Mouse (Mus musculus) NIH3T3 (cell line): ENCODE measurements around the gene Gbx2.

ENCODE experiments used
- DNase-seq: peaks from one replicate; pipeline ENCODE4 v3.0.0-alpha.2; 2012; ENCODE audit warnings: low read depth

Gbx2 gene

DNA sequence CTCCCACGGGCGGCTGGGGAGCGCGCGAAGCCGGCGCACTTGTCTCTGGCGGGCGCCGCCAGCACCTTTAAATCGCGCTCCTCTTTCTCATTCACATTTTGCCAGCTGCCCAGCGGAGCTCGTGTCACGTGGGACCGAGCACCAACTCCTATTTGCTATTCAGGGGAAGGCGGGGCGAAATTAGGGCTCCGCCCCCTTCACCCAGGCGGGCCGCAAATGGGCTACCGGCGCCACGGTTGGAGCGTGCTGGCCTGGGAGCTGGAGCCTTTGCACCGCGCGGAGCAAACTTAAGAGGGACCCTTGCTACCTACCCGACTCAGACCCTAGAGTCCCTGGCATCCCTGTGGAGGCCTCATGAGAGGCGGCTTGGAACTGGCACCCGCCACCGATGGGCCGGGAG, at the start of gene Gbx2:
Gene Gbx2, minus strand, starts transcription at position 60 of the 400 bp plus-strand sequence.
- no peak for DNase-seq

DNA sequence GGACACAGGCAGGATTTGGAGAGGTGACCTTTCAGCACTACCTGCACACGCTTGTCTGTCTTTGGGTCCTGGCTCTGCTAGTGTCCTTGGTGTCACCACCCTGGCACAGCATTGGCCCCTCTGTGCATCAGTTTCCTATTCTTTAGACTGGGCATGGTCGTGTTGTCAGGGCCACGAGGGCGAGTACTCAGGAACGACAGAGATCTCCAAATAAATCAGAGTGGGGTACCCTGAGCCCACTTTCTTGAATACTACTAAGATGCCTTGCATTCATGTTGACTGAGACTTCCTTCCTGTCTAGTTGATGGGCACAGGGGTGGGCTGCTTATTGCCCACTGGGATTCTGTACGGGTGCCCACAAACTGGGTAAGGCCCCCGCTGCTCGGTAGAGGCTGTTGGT, 46.3 kb upstream of the Gbx2 start:
- no peak for DNase-seq

DNA sequence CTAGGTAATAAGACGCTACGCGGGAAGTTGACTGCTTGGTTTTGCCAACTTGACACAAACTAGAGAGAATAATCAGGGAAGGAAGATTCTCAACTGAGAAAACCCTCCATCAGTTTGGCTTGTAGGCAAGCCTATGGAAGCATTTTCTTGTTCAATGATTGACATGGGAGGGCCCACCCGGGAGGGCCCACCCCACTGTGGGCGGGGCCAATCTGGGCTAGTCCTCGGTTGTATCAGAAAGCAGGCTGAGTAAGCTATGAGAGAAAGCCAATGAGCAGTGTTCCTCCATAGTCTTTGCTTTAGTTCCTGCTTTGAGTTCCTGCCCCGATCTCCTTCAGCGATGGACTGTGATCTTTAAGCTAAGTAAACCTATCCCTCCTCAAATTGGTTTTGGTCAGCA, 45.4 kb upstream of the Gbx2 start:
- DNase-seq = peak; percentile 8

DNA sequence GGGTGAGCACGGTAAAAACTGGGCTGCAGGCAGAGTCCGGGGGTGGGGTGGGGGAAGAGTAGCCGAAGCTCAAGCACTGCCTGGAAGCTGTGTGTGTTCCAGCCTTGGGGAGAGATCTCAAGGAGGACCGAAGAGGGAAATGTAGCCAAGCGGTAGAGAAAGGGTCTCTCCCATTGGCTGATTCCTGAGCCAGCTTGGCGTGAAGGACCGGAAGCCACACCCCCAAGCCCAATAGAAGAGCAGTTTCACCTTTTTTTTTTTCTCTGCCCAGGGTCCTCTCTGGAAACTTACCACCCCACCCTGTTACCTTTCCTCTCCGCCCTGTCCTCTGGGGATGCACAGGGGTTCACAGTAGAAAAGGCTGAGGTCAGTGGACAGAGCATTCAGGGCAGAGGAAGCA, 43.6 kb upstream of the Gbx2 start:
- no peak for DNase-seq

DNA sequence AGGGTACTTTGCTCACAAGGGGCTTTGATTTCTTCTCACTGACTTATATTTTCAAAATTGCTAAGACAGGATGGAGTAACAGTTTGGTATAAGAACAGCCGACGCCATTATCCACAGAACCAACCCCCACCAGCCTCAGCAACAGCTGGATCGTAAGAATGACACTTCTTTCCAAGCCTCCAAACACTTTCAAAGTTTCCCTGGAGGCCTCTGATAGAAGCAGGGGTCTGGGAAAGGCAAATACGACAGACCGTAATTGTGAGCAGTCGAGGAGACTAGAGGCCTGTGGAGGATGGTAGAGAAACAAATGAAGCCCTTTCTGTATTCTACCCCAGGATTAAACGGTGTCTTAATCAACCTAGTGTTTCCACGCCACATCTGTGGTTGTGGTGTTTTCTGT, 40.9 kb upstream of the Gbx2 start:
- DNase-seq = no peak

DNA sequence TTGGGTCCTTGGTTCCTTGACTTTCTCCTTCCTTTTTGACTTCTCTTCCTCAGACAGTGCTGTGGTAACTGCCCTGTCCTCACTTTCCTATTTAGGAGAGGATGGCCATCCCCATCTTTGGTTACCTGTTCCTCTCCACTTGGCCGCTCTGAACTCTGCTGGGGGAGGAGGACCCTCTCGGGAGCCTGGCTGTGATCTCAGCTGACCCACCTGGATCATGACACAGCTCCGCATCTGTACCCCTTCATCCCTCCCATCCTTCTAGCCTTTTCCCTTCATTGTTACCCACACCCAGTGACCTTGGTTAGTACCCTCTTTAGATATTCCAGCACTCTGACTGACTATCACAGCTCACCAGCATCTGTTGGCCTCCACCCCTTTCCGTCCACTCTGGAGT, 38.7 kb upstream of the Gbx2 start:
- DNase-seq = no peak

DNA sequence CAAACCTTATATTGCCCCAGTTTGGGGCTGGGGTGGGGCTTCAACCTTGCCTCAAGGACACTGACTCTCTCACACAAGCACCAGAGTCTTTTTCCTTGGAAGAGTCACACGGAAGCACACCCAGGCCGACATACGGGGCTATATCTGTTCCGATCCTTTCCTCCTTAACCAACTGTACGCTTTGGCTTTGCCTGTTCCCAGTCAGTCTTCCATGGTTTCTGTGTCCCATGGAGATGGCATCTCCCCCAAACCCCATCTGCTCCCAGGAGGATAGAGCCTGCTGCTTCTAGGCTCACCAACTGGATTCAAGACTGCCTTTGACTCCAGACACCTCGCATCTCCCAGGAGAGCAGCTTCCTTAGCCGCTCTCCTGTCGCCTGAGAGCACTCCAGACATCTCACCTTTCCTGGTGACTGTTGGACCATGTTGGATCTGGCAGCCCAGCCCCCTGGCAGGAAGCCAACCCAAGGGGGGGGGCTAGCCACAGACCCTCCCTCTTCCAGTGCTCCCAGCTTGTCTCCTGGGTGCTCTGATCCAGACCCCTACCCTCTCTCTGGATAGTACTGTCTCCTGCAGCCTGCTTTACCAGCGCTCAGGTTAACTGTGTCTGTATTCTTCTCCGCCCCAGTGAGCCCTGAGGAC, 38.2 kb upstream of the Gbx2 start:
- no peak for DNase-seq

DNA sequence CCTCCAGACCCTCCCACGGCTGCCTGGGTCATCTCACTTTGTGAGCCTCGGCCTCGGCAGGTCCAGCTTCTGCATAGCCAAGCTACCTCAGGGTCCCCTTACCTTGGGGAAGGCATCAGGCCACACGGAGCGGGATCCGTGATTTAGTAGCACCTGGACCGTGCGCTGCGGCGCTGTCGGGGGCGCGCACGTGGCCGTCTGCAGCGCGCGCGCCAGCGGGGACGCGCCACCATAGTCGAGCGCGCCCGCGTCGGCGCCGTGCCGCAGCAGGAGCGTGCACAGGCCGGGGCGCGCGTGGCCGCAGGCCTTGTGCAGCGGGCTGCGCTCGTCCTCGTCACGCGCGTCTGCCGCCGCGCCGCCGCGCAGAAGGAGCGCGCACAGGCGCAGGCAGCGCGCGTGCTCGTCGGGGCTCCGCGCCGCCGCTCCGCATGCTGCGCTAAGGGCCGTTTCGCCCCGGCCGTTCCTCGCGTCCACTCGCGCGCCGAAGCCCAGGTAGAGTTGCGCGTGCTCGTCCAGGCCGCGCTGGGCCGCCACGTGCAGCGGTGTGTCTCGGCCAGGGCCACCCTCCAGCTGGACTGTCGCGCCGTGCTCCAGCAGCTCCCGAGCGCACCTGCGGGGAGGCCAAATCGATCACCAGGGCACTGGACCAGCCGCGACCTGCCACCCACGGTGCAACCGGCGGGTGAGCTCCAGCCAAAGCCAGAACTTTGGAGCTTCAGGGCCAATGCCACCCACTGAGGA, 37.3 kb upstream of the Gbx2 start:
- DNase-seq = no peak

DNA sequence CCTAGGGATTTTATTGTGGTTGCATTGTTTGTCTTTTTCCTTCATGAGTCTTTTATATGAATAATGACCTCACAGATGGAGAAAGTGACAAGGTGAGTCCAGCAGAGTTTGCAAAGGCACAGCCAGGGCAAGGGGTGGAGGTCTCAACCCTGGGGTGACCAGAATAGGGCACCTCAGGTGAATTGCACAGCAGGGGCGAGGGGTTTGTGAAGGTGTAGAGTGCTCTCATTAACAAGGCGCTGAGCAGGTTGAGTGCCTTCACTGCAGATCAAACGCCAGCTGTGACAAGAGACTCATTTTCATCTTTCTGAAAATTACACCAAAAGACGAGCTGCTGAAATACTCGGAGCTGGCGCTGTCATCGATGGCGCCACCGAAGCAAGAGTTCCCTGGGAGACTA, 36.6 kb upstream of the Gbx2 start:
- no peak for DNase-seq

DNA sequence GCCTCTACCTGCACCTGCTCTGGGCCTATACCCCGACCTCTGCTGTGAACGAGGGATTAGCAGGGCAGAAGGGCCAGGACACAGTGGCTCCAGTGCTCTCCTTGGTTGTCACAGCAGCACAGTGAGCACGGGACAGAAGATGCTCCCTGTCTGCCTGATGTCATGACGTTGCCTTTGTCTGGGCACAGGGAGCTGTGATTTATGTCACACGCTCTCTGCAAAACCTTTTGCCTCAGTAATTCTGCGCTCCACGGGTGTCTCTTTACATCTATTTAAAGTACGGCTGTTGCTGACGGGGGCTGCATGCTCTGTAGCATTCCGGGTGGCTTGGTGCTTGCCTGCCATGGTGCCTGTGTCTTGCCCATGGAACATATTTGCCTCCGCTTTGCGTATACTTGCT, 33.4 kb upstream of the Gbx2 start:
- no peak for DNase-seq

DNA sequence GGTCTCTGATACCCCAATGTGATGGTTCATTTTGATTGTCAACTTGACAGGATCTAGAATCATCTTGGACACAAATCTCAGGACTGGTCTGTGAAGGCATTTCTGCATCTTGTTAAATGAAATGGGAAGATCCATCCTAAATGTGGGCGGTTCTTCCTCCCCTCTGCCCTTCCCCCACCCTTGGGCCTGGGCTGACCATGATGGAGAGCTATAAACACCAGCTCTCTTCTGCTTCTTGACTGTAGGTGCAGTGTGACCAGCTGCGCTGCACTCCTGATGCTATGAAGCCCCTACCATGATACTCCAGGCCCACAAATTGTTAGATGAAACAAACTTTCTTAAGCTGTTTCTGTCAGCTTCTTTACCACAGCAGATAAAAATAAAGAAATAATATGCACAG, 32.3 kb upstream of the Gbx2 start:
- DNase-seq = no peak

DNA sequence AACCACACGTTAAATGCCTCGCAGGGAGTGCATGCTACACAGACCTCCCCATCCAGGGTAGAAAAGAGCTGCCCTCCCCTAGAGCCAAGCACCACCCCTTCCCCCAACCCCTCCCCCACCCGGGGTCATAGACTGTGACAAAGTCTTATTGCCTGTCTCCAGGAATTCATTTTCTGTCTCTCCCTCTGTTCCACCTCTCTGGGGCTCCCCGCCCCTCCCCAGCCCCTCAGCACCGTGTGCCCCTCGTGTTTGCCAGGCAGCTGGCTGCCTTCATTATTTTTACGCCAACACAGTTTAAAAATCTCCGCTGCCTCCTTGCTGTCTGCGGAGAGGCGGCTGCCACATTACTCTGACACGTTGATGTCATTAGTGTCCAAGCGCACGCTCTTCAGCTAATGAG, 31.1 kb upstream of the Gbx2 start:
- no peak for DNase-seq

DNA sequence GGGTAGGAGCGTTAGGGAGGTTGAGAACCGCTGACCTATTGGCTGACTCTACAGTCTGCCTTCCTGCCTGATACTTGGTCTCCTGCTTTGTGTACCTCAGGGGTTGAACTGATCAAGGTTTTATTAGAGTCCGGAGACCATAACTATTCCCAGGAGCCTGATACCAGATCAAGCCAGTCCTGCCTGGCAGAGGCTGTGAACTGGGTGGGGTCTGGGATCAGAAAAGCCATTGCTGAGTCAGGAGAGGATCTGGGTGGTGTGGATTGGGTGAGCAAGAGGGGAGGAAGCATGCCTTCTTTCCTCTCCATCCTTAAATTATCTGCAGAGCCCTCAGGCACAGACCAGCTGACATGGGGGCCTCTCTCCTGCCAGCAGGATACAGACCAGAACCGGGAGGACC, 28.4 kb upstream of the Gbx2 start:
- DNase-seq = no peak

DNA sequence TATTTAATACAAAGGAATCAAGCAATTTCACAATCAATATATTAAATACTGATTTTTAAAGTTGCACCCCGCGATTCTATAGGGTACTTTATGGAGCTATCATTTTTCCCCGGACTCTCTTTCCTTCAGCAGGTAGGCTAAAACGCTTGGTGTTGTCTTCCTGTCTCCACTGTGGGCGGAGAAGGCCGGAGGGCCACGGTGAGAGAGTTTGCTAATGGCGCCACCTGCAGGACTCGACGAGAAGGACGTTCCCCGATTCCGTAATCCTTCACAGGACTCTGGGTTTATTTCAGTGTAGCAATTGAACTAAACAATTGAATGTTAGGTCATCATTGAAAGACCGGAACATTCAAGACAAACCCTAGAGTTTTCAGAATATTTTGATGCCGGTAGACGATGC, 12.2 kb upstream of the Gbx2 start:
- DNase-seq = peak; percentile 90

DNA sequence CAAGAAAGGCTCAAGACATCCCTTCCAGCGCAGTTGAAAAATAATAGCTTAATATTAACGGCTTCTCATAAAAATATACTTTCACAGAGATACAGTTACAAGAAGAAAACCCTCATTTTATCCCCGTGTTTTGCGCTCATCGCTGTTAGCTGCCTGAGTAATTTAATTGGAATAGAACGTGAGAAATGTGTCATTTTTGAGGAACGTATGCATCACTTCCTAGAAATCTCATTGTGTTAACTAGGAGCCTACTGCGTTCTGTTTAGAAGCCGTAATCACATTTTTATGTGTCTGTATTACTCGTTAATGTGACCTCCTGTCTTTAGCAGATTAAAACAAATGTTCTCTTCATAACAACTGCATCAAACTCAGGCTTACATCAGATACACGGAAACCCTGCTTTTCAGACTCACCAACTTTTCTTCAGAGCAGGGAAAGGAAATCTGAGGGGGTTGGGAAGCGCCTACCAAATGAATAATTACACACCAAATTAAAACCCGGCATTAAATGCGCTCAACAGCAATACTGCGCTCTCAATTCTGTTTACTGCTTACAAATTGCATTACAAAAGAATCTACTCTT, 11.5 kb upstream of the Gbx2 start:
- no peak for DNase-seq

DNA sequence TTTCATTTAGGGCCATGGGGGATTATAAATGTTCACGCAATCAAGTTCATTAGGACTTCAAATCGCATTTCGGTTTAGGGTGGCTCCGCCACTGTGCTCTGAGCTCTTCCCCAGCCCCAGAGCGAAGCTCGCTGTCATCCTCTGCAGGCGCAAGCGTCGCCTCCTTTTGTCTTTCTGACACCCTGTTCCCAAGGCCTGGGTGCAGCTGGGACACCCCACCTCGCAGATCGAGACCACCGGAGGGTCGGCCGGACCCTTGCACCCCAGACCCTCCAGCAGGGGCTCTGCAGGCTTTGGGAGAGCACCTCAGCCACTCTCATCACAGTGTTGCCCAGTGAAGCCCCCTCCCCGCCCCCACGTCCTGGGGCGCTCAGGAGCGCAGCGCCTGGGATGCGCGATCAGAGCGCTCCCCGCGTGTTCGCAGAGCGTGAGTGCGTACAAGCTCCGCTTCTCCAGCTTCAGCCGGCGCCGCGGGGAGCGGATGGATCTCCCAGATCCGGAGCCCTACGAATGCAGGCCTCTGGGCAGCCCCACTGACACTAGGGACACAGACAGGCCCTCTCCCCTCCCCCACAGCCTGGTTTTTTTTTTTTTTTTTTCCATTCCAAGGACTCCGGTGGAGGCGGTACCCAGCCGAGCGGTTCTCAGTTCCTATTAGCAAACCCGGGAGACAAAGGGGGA, 10.9 kb upstream of the Gbx2 start:
- no peak for DNase-seq

DNA sequence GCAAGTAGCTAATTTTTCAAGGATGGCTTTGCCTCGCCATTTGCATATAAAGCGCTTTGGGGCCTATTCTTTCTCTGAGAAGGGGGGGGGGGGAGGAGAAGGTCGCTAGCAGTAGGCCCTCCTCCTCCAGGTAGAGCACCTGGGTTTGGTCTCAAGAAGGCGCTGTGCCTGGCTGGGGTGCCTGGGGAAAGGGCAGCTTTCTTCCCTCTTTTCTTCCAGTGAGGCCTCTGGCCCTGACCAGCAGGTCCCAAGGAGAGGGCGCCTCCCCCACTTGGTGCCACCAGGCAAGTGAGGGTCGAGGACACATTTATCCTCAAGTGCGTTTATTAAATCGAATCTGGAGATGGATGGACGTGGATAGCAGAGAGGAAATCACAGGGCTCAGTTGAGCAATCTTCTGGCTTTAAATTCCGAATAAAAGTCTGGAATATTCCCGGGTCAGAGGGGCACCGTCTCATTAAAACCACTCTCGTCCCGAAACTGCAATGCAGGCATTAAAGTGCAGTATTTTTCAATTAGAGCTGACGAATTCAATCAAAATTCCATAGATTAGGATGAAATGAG, 10.1 kb upstream of the Gbx2 start:
- DNase-seq = no peak

DNA sequence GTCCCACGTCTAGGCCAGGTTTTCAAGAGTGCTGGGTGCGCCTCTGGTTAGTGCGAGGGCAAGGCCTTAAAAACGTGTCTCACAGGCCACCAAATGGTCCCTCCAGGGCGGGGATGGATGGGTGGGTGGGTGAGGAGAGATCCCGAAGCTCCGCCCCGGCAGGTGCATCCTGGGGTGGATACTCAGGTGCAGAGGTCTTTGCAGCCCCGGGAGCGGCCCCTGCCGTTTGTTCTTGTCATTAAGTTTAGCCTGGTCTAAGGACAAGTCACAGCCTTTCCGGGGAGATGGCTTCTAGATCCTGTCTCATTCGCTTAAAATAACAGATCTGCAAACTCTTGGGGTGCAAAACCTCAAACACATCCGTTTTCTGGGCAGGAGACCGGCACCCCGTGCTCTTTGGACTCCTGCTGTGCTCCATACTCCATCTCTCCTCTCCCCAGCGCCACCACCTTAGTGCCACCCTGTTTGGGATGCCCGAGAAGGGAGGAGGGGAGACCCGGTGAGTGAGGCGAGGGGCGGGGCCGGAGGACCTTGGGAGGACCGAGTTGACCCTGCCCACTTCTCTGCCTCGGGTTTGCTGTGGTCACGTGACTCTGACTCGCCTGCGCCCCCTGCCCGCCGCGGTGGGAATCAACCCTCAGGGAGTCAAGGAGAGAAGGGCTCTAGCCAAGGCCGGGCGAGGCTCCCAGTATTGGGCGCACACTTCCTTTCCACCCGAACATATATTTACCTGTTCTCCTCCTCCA, 9.2 kb upstream of the Gbx2 start:
- peak; percentile 72 for DNase-seq

DNA sequence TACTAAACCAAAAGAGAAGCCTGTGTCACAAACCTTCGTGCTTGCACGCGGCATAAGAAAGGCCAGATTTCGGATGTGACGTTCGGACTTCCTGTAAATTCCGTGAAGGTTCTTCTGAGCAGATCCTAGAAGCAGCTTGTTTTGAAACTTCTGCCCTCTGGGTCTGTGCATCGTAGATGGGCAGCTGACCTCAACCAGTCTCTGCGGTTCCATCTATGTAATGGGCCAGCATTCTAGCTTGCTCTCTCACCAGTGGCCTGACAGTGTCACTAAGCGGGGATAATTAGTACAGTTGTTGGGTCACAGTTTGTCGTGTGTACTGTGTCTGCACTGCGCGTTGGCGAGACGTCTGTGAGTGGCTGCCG, 8.6 kb upstream of the Gbx2 start:
- no peak for DNase-seq

DNA sequence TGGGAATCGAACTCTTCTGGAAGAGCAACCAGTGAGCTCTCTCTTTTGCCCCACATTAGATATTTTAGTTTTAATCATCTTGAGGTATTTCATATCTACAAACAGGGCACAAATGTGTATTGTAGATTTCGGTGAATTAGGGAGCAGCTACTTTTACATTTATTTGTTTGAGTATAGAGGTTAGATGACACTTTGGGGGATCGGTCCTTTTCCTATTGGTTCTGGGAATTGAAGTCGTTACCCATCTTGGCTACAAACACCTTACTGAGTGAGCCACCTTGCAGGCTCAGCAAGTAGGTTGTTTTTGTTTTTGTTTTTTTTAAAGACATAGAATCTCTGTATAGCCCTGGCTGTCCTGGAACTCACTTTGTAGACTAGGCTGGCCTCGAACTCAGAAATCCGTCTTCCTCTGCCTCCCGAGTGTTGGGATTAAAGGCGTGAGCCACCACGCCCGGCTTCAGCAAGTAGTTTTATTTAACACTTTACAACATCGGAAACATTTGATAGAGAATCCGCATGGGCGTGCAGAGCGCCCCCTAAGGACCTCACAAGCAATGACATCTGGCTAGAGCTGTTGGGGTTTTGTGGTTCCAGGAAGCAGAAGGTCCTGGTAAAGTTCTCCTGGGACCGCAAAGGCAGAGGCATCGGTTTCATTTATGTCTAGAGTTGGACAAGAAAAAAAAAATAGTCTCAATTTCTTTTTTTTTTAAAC, 8.1 kb upstream of the Gbx2 start:
- DNase-seq = peak; percentile 15
